8 mouse cellular contexts compared by ENCODE assay signal in genomic region chr8:120520707-120521590, GRCm38 (mm10).
DNase-seq lines count a peak whose midpoint lies in the region; ATAC-seq and TF ChIP-seq lines count a peak whose summit lies in the region.

No protein-coding gene starts in this region.

- TF ChIP-seq CTCF in brain, embryonic 14.5 days (IDR thresholded peaks at IDR 0.05; ENCODE audit: borderline replicate concordance, extremely low read depth, insufficient read depth, insufficient read length): peak; percentile 51; the same call in 1 of the 2 replicates
- TF ChIP-seq CTCF in intestine, postnatal 0 days (IDR thresholded peaks at IDR 0.05; ENCODE audit: low read depth): peak; percentile 48
- TF ChIP-seq CTCF in midbrain, postnatal 0 days (IDR thresholded peaks at IDR 0.05): peak; percentile 60

- H3K27ac ChIP-seq in forebrain, embryonic 15.5 days (replicated peaks): peak overlapping the region; percentile 95
- H3K27ac ChIP-seq in intestine, postnatal 0 days (ENCODE audit: low read depth, low read length): no peak overlapping the region; the same call in 1 of the 2 replicates
- peak overlapping the region; percentile 38; the same call in 1 of the 2 replicates for H3K27ac ChIP-seq in midbrain, postnatal 0 days (ENCODE audit: low read depth, low read length)

- DNase-seq in gastrocnemius, adult 18-20 months (ENCODE audit: low spot score): peak; percentile 63
- no peak for DNase-seq in gastrocnemius, postnatal 14 days
- DNase-seq in brain, embryonic 14.5 days (ENCODE audit: low read depth): peak; percentile 98
- peak; percentile 94 for DNase-seq in midbrain, postnatal 0 days (ENCODE audit: low spot score)
- no peak for DNase-seq in spleen, adult 12 weeks (ENCODE audit: low spot score)
- DNase-seq in thymus, postnatal 36 days: no peak

- 3% methylated on average over 19 of the region's 20 CpGs for WGBS in forebrain, embryonic 15.5 days
- 48% methylated on average over 20 of the region's 20 CpGs for WGBS in intestine, postnatal 0 days
- WGBS in midbrain, postnatal 0 days: 13% methylated on average over 20 of the region's 20 CpGs

- no peaks in the 10 kb centered on the region for H3K9me3 ChIP-seq in forebrain, embryonic 15.5 days
- no peaks in the 10 kb centered on the region for H3K9me3 ChIP-seq in intestine, postnatal 0 days (ENCODE audit: control insufficient read depth)
- no peaks in the 10 kb centered on the region for H3K9me3 ChIP-seq in midbrain, postnatal 0 days (ENCODE audit: low read length)

- H3K4me3 ChIP-seq in forebrain, embryonic 15.5 days: no peak overlapping the region
- no peak overlapping the region for H3K4me3 ChIP-seq in intestine, postnatal 0 days (ENCODE audit: low read depth, low read length)
- H3K4me3 ChIP-seq in midbrain, postnatal 0 days (ENCODE audit: low read depth, low read length): no peak overlapping the region

- H3K9ac ChIP-seq in forebrain, embryonic 15.5 days (replicated peaks): peak overlapping the region; percentile 19; the same call in 1 of the 2 replicates
- H3K9ac ChIP-seq in intestine, postnatal 0 days (ENCODE audit: low read depth, low read length): 0 out of 2 replicates have a peak overlapping the region, but pooled peaks have one; percentile 13
- 0 out of 2 replicates have a peak overlapping the region, but pooled peaks have one; percentile 39 for H3K9ac ChIP-seq in midbrain, postnatal 0 days (replicated peaks; ENCODE audit: low read length, poor library complexity, severe bottlenecking)

- peaks cover 97% of the 10 kb centered on the region for H3K4me1 ChIP-seq in forebrain, embryonic 15.5 days
- H3K4me1 ChIP-seq in intestine, postnatal 0 days (replicated peaks; ENCODE audit: control insufficient read depth, insufficient read depth, low read length): peaks cover 12% of the 10 kb centered on the region; the same call in 1 of the 2 replicates
- peaks cover 30% of the 10 kb centered on the region for H3K4me1 ChIP-seq in midbrain, postnatal 0 days (ENCODE audit: insufficient read depth, low read length)

- intact Hi-C loops in gastrocnemius, postnatal 14 days (cut with DNase I; ENCODE audit: low total_unique reads): loop anchor here (10.0 kb wide), 1 partner anchor 196 kb away; no protein-coding TSS in a partner anchor

- H3K4me2 ChIP-seq in forebrain, embryonic 15.5 days (replicated peaks): peak overlapping the region; percentile 34
- H3K4me2 ChIP-seq in intestine, postnatal 0 days (replicated peaks; ENCODE audit: low read depth): no peak overlapping the region
- 0 out of 2 replicates have a peak overlapping the region, but pooled peaks have one; percentile 18 for H3K4me2 ChIP-seq in midbrain, postnatal 0 days (ENCODE audit: low read depth, low read length, poor library complexity, severe bottlenecking)

- H3K27me3 ChIP-seq in forebrain, embryonic 15.5 days: no peaks in the 10 kb centered on the region
- no peaks in the 10 kb centered on the region for H3K27me3 ChIP-seq in intestine, postnatal 0 days (replicated peaks; ENCODE audit: control insufficient read depth, insufficient read depth, low read length)
- H3K27me3 ChIP-seq in midbrain, postnatal 0 days (ENCODE audit: insufficient read depth, low read length): no peaks in the 10 kb centered on the region

- peak; percentile 84 for ATAC-seq in forebrain, embryonic 15.5 days (replicated peaks)
- ATAC-seq in intestine, postnatal 0 days: no peak
- peak; percentile 67 for ATAC-seq in midbrain, postnatal 0 days (ENCODE audit: low FRiP score)

- H3K36me3 ChIP-seq in forebrain, embryonic 15.5 days: no peaks in the 10 kb centered on the region
- H3K36me3 ChIP-seq in intestine, postnatal 0 days (ENCODE audit: control insufficient read depth, insufficient read depth): peaks cover 3% of the 10 kb centered on the region; the same call in 1 of the 2 replicates
- no peaks in the 10 kb centered on the region for H3K36me3 ChIP-seq in midbrain, postnatal 0 days (ENCODE audit: insufficient read depth, low read length)

- no peak for TF ChIP-seq POLR2A in brain, embryonic 14.5 days (IDR thresholded peaks at IDR 0.05; ENCODE audit: borderline replicate concordance, extremely low read depth, insufficient read depth, insufficient read length, poor library complexity, severe bottlenecking)

Comparison
In these comparisons a context has a peak if more than half of its experiments do, and no peak if none do; other contexts are left out.
1. DNase-seq: peak in gastrocnemius, adult 18-20 months (single experiment), brain, embryonic 14.5 days (single experiment) and midbrain, postnatal 0 days (single experiment); none in gastrocnemius, postnatal 14 days (single experiment), spleen, adult 12 weeks (single experiment) and thymus, postnatal 36 days (0 of 2).
2. Peak in every context shown above with its lines, with median percentiles within 50 percentile points of each other: CTCF ChIP-seq and H3K9ac ChIP-seq.